Mouse (Mus musculus) forebrain, embryonic 11.5 days (tissue): ENCODE measurements around the gene Tgfb1. TPM values are rescaled to one million over a fixed set of nuclear protein-coding genes. Genes with fewer than 3 reads are reported as not detected.

Experiments
- ATAC-seq: fragments of 200-750 bp; cut with Nextera tagmentation; replicated peaks from 2 replicates; pipeline ENCODE4 v1.8.0; 2017; ENCODE audit warnings: moderate TSS enrichment; ENCODE audit not compliant: low FRiP score
- DNase-seq: peaks from one replicate; pipeline ENCODE4 v3.0.0-alpha.2; 2017; ENCODE audit warnings: low spot score
- H3K27ac ChIP-seq: fragments of 300-500 bp; sonication (generic); 2 replicates; pipeline ENCODE4 v1.5.1; 2014; ENCODE audit warnings: low read depth, low read length
- H3K27me3 ChIP-seq: fragments of 300-500 bp; sonication (generic); 2 replicates; pipeline ENCODE4 v1.6.1; 2014; ENCODE audit warnings: mild to moderate bottlenecking, low read length, mixed read lengths; ENCODE audit not compliant: control insufficient read depth, insufficient read depth
- H3K36me3 ChIP-seq: fragments of 300-500 bp; sonication (generic); 2 replicates; pipeline ENCODE4 v1.6.1; 2014; ENCODE audit warnings: mild to moderate bottlenecking, low read length, moderate library complexity, mixed read lengths; ENCODE audit not compliant: control insufficient read depth, insufficient read depth
- H3K4me1 ChIP-seq: fragments of 300-500 bp; sonication (generic); replicated peaks from 2 replicates; pipeline ENCODE4 v1.6.1; 2014; ENCODE audit warnings: low read length, mixed read lengths; ENCODE audit not compliant: control insufficient read depth, insufficient read depth
- H3K4me2 ChIP-seq: fragments of 300-500 bp; sonication (generic); 2 replicates; pipeline ENCODE4 v1.6.1; 2014; ENCODE audit warnings: low read depth, mild to moderate bottlenecking, low read length, moderate library complexity, mixed read lengths; ENCODE audit not compliant: severe bottlenecking
- H3K4me3 ChIP-seq: fragments of 300-500 bp; sonication (generic); 2 replicates; pipeline ENCODE4 v1.5.1; 2014; ENCODE audit warnings: low read depth, low read length
- H3K9ac ChIP-seq: fragments of 300-500 bp; sonication (generic); 2 replicates; pipeline ENCODE4 v1.6.1; 2014; ENCODE audit warnings: low read length
- H3K9me3 ChIP-seq: fragments of 300-500 bp; sonication (generic); 2 replicates; pipeline ENCODE4 v1.6.1; 2016; ENCODE audit warnings: low read length, mixed read lengths; ENCODE audit not compliant: control insufficient read depth
- WGBS: fragments of 180-500 bp; shearing (Covaris S2); extraction: QIAGEN DNeasy Blood & Tissue Kit; methylation state at CpG from one replicate; pipeline ENCODE4 v1.1.7; 2014; 5-methylcytosine and 5-hydroxymethylcytosine counted together
- polyA plus RNA-seq: library from polyadenylated mRNA; unstranded; fragments of >200 nt; fragmentation: Nextera tagmentation; extraction: Ambion mirVana; gene quantifications from 2 replicates; pipeline ENCODE4 v1.2.1, GENCODE M21; 2014

The Tgfb1 gene
- polyA plus RNA-seq, 1 experiment from 2014 or later: 1.6 TPM

DNA sequence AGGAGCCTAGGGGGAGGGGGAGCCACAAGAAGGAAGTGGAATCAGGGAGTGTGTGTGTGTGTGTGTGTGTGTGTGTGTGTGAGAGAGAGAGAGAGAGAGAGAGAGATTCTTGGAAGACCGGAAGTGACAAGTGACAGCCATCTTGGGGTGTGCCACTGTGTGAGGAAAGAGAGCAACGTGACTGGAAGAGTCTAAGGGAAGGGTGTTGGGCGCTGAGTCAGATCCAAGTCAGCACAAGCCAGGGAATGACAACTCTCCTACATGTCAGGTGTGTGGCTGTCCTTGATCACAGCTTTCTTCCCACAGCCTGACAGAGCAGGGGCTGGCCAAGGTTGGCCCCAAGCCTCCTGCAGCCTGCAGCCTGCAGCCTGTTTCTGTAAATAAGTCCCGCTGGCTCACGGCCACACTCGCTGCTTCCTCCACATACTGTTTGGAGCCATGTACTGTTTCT is 19.0 kb downstream of the Tgfb1 start:
- Histone ChIP-seq H3K4me1 (peaks cover 4% of the 10 kb centered on the region; the same call in 1 of the 2 replicates), H3K36me3 (no peaks in the 10 kb centered on the region), H3K27ac (no peak overlapping the region), H3K9ac (no peak overlapping the region), H3K9me3 (peaks cover 3% of the 10 kb centered on the region; the same call in 1 of the 2 replicates), H3K4me2 (no peak overlapping the region), H3K27me3 (no peaks in the 10 kb centered on the region; the same call in 1 of the 2 replicates), H3K4me3 (no peak overlapping the region)
- DNase-seq: no peak
- ATAC-seq: no peak
- 68% methylated on average over 6 of the region's 6 CpGs for WGBS

DNA sequence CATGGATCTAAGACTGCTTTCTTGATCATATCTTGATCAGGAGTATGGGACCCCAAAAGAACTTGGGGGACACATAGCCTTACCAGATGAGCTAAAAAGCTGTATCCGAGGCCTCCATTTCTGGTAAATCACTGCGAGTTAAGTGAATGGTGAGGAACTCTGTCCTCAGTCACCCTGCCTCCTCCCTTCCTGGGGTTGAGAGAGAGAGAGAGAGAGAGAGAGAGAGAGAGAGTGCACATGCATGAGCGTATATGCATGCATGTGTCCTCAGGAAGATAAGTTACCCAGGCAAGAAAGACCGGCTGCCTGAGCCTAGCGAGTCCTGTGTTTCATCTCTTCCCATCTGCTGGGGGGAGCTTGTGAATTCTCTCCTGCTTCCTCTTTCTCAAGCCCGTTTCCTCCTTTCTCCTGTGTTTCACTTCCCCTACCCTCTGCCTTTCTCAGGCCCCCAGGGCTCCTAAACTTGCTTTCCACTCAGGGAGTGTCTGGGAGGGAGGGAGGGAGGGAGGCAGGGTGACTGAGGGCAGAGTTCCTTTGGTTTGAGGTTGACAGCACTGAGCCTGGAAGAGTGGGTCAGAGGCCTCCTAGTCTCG is 19.9 kb downstream of the Tgfb1 start:
- Histone ChIP-seq H3K4me3 (no peak overlapping the region), H3K9ac (no peak overlapping the region), H3K27me3 (no peaks in the 10 kb centered on the region; the same call in 1 of the 2 replicates), H3K4me2 (no peak overlapping the region), H3K4me1 (peaks cover 4% of the 10 kb centered on the region; the same call in 1 of the 2 replicates), H3K9me3 (peaks cover 3% of the 10 kb centered on the region; the same call in 1 of the 2 replicates), H3K36me3 (no peaks in the 10 kb centered on the region), H3K27ac (no peak overlapping the region)
- DNase-seq (no peak), ATAC-seq (no peak)
- 72% methylated on average over 7 of the region's 7 CpGs for WGBS

DNA sequence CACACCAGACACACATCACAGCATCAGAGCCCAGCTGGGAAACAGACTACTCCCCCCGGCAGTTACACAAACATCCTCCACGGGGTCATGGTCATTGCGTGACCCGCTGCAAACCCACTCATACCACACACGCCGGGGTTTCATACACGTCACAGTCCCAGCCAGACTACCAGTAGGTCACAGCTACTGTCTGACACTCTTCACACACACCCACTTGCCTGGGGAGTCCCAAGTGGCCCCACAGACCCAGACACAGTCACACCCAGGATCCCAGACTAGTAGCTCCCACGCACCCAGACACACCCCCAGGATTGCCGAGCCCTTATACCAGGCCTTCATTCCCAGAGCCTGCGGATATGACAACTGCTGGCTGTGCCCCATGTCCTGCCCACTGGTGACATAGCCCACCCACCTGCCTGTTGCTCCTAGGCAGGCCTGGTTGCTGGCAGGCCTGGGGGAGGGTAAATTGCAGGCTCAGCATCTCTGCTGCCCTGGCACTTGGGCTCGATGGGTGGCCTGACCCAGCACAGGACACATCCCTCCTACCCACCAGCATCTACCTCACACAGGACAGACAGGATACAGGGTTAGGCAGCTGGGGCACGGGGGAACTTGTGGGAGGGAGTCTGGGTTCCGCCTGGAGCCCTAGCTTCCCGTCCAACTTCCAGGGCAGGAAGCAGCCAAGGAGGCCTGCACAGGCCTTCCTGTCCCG is 20.9 kb downstream of the Tgfb1 start:
- Histone ChIP-seq H3K27ac (no peak overlapping the region), H3K4me3 (no peak overlapping the region), H3K4me2 (no peak overlapping the region), H3K27me3 (no peaks in the 10 kb centered on the region; the same call in 1 of the 2 replicates), H3K9ac (no peak overlapping the region), H3K9me3 (no peaks in the 10 kb centered on the region), H3K36me3 (no peaks in the 10 kb centered on the region; the same call in 1 of the 2 replicates), H3K4me1 (peaks cover 4% of the 10 kb centered on the region; the same call in 1 of the 2 replicates)
- ATAC-seq (no peak), DNase-seq (no peak)
- 72% methylated on average over 15 of the region's 15 CpGs for WGBS

GRCm38 (mm10) chr7:25709961-25710360 is 23.2 kb downstream of the Tgfb1 start:
- no peaks in the 10 kb centered on the region for H3K27me3 ChIP-seq
- 0 out of 2 replicates have a peak overlapping the region, but pooled peaks have one; percentile 5 for H3K4me2 ChIP-seq
- WGBS: 19% methylated on average over 12 of the region's 12 CpGs
- H3K27ac ChIP-seq: no peak overlapping the region
- H3K9ac ChIP-seq: 0 out of 2 replicates have a peak overlapping the region, but pooled peaks have one; percentile 12
- H3K36me3 ChIP-seq: peaks cover 7% of the 10 kb centered on the region
- no peak for DNase-seq
- ATAC-seq: peak; percentile 6; the same call in 1 of the 2 replicates
- no peak overlapping the region for H3K4me3 ChIP-seq
- H3K9me3 ChIP-seq: no peaks in the 10 kb centered on the region
- peaks cover 4% of the 10 kb centered on the region; the same call in 1 of the 2 replicates for H3K4me1 ChIP-seq

DNA sequence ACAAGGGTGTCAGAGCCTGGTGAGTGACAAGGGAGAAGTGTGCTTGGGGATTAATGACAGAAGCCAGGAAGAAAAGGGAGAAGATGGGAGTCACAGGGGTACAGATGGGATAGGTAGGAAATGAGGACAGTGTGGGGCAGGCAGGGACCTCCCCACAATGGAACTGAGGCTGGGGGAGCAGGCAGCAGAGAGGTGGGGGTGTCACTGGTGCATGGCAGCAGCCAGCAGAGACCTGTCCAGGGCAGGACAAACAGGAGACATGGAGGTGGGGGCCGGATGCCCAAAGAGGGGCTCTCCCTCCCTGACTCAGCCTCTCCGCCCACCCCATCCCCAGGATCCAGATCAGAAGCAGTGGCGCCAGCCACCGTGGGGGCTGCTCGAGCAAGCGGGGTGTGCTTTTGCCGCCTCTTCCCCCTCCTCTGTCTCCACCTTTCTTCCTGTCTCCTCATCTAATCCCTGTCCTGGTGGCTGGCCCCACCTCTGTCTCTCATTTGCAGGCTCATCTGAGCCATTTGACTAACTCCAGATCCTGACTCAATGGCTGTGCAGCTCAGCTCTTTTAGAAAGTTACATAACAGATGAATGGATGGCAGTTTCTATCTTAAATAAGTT is 23.8 kb downstream of the Tgfb1 start:
- Histone ChIP-seq H3K4me2 (no peak overlapping the region), H3K4me1 (peaks cover 4% of the 10 kb centered on the region; the same call in 1 of the 2 replicates)

DNA sequence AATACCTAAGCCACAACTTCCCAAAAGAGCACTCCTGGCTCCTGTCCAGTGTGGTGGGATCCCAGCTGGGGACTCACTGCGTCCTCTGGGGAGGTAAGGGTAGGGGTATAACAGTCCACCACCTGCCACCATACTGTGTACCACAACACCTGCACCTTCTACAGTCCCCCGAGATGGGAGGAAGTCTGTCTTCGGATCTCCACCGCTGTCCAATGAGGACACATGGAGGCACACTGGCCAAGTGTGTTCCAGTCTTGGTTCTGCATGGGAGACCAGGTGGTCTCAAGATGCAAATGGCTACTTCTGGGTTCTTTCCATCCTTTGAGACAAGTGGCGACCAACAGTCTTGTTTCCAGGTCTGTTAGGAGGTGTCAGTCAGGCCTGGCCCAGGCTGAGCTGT is 24.4 kb downstream of the Tgfb1 start:
- no peak for DNase-seq
- ATAC-seq: no peak
- H3K9me3 ChIP-seq: no peaks in the 10 kb centered on the region
- H3K4me3 ChIP-seq: no peak overlapping the region
- peaks cover 4% of the 10 kb centered on the region; the same call in 1 of the 2 replicates for H3K4me1 ChIP-seq
- H3K27ac ChIP-seq: no peak overlapping the region
- no peak overlapping the region for H3K9ac ChIP-seq
- peaks cover 7% of the 10 kb centered on the region for H3K36me3 ChIP-seq
- no peak overlapping the region for H3K4me2 ChIP-seq
- 67% methylated on average over 5 of the region's 5 CpGs for WGBS
- H3K27me3 ChIP-seq: no peaks in the 10 kb centered on the region

More for the DNA sequence above, 23.8 kb downstream of the Tgfb1 start:
- H3K9ac ChIP-seq: peak overlapping the region; percentile 24
- no peak overlapping the region for H3K4me3 ChIP-seq
- H3K27ac ChIP-seq: no peak overlapping the region
- peaks cover 7% of the 10 kb centered on the region for H3K36me3 ChIP-seq
- 0 out of 2 replicates have a peak, but pooled peaks have one; percentile 31 for ATAC-seq
- no peak for DNase-seq
- 4% methylated on average over 7 of the region's 7 CpGs for WGBS
- H3K9me3 ChIP-seq: no peaks in the 10 kb centered on the region
- no peaks in the 10 kb centered on the region for H3K27me3 ChIP-seq

DNA sequence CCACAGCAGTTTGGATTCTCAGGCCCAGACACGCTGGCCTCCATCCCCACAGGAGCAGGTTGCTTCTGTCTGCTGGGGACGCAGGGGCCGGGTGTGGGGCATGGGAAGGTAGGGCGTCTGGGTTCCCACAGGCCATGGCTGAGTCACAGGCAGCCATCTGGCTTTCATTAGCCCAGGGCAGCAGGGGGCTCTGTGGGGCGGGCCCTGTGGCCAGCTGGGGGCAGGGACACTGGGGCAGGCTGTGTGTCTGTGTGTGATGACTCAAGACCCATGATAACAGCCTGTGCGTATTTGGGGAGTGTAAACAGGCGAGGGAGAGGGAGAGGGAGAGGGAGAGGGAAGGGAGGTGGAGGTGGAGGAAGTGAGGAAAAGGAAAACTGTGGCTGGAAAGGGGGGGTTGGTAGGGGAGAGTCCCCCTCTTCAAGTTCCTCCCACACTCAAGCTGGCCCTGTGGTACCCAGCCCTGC is 25.0 kb downstream of the Tgfb1 start:
- Histone ChIP-seq H3K27ac (0 out of 2 replicates have a peak overlapping the region, but pooled peaks have one; percentile 6), H3K9me3 (no peaks in the 10 kb centered on the region), H3K27me3 (no peaks in the 10 kb centered on the region), H3K36me3 (peaks cover 7% of the 10 kb centered on the region), H3K4me2 (no peak overlapping the region), H3K9ac (no peak overlapping the region), H3K4me1 (peaks cover 4% of the 10 kb centered on the region; the same call in 1 of the 2 replicates), H3K4me3 (no peak overlapping the region)
- 46% methylated on average over 7 of the region's 7 CpGs for WGBS
- ATAC-seq (peak; percentile 7; the same call in 1 of the 2 replicates), DNase-seq (no peak)

DNA sequence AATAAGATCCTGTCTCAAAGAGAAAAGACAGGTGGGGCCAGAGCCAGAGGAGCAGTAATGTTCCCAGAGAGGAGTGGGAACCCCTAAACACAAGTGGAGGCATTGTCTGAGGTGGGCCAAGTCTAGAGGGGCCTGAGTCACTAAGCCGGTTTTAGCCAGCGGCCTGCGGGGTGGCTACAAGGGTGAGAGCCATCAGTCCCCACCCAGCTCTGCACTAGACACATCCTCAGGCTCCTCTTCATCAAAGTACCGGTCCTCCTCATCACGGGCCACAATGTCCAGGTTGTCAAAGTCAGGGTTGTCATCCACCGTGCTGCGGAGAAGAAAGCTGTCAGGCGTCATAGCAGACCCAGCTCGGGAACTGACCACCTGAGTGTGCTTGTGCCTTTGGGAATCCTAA is 26.0 kb downstream of the Tgfb1 start:
- H3K4me1 ChIP-seq: peaks cover 6% of the 10 kb centered on the region; the same call in 1 of the 2 replicates
- WGBS: 89% methylated on average over 9 of the region's 9 CpGs

More for the DNA sequence above, 26.0 kb downstream of the Tgfb1 start:
- H3K9ac ChIP-seq: no peak overlapping the region
- H3K36me3 ChIP-seq: peaks cover 7% of the 10 kb centered on the region
- no peak overlapping the region for H3K27ac ChIP-seq
- H3K9me3 ChIP-seq: no peaks in the 10 kb centered on the region
- DNase-seq (no peak), ATAC-seq (no peak)
- H3K4me2 ChIP-seq: no peak overlapping the region
- H3K27me3 ChIP-seq: no peaks in the 10 kb centered on the region
- H3K4me3 ChIP-seq: no peak overlapping the region
